Mouse (Mus musculus): ENCODE measurements around the gene Hspb2. TPM values are rescaled to one million over a fixed set of nuclear protein-coding genes. Genes with fewer than 3 reads are reported as not detected.

Gene Hspb2
- polyA plus RNA-seq, 1 experiment from 2014 or later, result 1.7 TPM

GRCm38 (mm10) chr9:50724661-50725330 is 27.4 kb downstream of the Hspb2 start:
- Histone ChIP-seq H3K4me2 (replicated peaks) (peak overlapping the region; percentile 82), H3K36me3 (no peaks in the 10 kb centered on the region), H3K9ac (peak overlapping the region; percentile 45; the same call in 1 of the 2 replicates), H3K27ac (peak overlapping the region; percentile 73), H3K4me3 (no peak overlapping the region), H3K9me3 (replicated peaks) (no peaks in the 10 kb centered on the region), H3K4me1 (peaks cover 60% of the 10 kb centered on the region), H3K27me3 (no peaks in the 10 kb centered on the region)
- ATAC-seq (ENCODE audit: low FRiP score), result no peak
- WGBS, result 50% methylated on average over 3 of the region's 3 CpGs

- Histone ChIP-seq H3K36me3 (0 out of 2 replicates have a peak, but pooled peaks cover 3% of the 10 kb centered on the region), H3K4me1 (peaks cover 60% of the 10 kb centered on the region), H3K27ac (peak overlapping the region; percentile 73), H3K4me3 (no peak overlapping the region), H3K9ac (no peak overlapping the region), H3K27me3 (no peaks in the 10 kb centered on the region), H3K9me3 (replicated peaks) (no peaks in the 10 kb centered on the region), H3K4me2 (replicated peaks) (peak overlapping the region; percentile 82)
- no peak for ATAC-seq (ENCODE audit: low FRiP score)
- 87% methylated on average over 2 of the region's 2 CpGs for WGBS
Observed at GRCm38 (mm10) chr9:50724147-50724546, 28.0 kb downstream of the Hspb2 start.

GRCm38 (mm10) chr9:50723406-50723805 is 28.7 kb downstream of the Hspb2 start:
- Histone ChIP-seq H3K4me1 (peaks cover 60% of the 10 kb centered on the region), H3K4me2 (replicated peaks) (no peak overlapping the region), H3K36me3 (0 out of 2 replicates have a peak, but pooled peaks cover 4% of the 10 kb centered on the region), H3K27ac (peak overlapping the region; percentile 35; the same call in 1 of the 2 replicates), H3K9me3 (replicated peaks) (no peaks in the 10 kb centered on the region), H3K27me3 (no peaks in the 10 kb centered on the region), H3K9ac (no peak overlapping the region), H3K4me3 (no peak overlapping the region)
- WGBS, result 73% methylated on average over 7 of the region's 7 CpGs
- no peak for ATAC-seq (ENCODE audit: low FRiP score)

GRCm38 (mm10) chr9:50722451-50722911 is 29.7 kb downstream of the Hspb2 start:
- WGBS, result 34% methylated on average over 8 of the region's 8 CpGs
- Histone ChIP-seq H3K4me2 (replicated peaks) (no peak overlapping the region), H3K4me3 (no peak overlapping the region), H3K4me1 (peaks cover 56% of the 10 kb centered on the region), H3K27ac (no peak overlapping the region), H3K9ac (no peak overlapping the region), H3K36me3 (0 out of 2 replicates have a peak, but pooled peaks cover 4% of the 10 kb centered on the region), H3K27me3 (no peaks in the 10 kb centered on the region), H3K9me3 (replicated peaks) (no peaks in the 10 kb centered on the region)
- ATAC-seq (ENCODE audit: low FRiP score), result no peak

DNA sequence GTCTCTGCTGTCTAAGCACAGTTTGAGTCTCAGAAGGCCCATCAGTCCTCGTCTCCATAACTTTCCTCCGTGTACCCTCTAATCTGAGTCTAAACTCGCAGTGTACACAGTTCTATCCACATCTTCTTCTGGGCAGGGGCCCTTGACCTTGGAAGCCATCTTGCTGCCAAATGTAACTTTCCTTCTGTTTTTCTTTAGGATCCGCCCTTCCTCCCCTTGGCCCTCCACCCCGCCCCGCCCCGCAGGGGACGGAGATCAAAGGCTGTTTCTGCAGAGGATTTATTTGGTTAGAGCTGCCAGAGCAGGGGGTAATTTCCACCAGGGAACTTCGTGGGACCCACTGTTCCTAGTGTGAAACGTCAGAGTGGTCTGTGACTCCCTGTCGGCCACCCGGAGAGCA is 31.1 kb downstream of the Hspb2 start:
- Histone ChIP-seq H3K4me2 (replicated peaks) (no peak overlapping the region), H3K4me1 (peaks cover 42% of the 10 kb centered on the region), H3K36me3 (peaks cover 7% of the 10 kb centered on the region; the same call in 1 of the 2 replicates), H3K9ac (no peak overlapping the region), H3K9me3 (replicated peaks) (no peaks in the 10 kb centered on the region), H3K4me3 (no peak overlapping the region), H3K27me3 (no peaks in the 10 kb centered on the region), H3K27ac (no peak overlapping the region)
- ATAC-seq (ENCODE audit: low FRiP score), result no peak
- WGBS, result 37% methylated on average over 12 of the region's 12 CpGs

- H3K4me1 ChIP-seq, result peaks cover 22% of the 10 kb centered on the region
- peaks cover 7% of the 10 kb centered on the region; the same call in 1 of the 2 replicates for H3K36me3 ChIP-seq
- H3K27me3 ChIP-seq, result no peaks in the 10 kb centered on the region
- ATAC-seq (ENCODE audit: low FRiP score), result no peak
- no peak overlapping the region for H3K4me3 ChIP-seq
- no peak overlapping the region for H3K27ac ChIP-seq
- 84% methylated on average over 4 of the region's 4 CpGs for WGBS
- H3K4me2 ChIP-seq (replicated peaks), result no peak overlapping the region
- no peak overlapping the region for H3K9ac ChIP-seq
- no peaks in the 10 kb centered on the region for H3K9me3 ChIP-seq (replicated peaks)
Observed at GRCm38 (mm10) chr9:50718878-50719277, 33.3 kb downstream of the Hspb2 start.

- Histone ChIP-seq H3K27me3 (no peaks in the 10 kb centered on the region), H3K9me3 (replicated peaks) (no peaks in the 10 kb centered on the region), H3K4me2 (replicated peaks) (no peak overlapping the region), H3K4me3 (no peak overlapping the region), H3K4me1 (no peaks in the 10 kb centered on the region), H3K36me3 (peaks cover 17% of the 10 kb centered on the region), H3K27ac (no peak overlapping the region), H3K9ac (no peak overlapping the region)
- WGBS, result 70% methylated on average over 4 of the region's 4 CpGs
- ATAC-seq (ENCODE audit: low FRiP score), result no peak
Observed at GRCm38 (mm10) chr9:50714188-50714587, 38.0 kb downstream of the Hspb2 start.

DNA sequence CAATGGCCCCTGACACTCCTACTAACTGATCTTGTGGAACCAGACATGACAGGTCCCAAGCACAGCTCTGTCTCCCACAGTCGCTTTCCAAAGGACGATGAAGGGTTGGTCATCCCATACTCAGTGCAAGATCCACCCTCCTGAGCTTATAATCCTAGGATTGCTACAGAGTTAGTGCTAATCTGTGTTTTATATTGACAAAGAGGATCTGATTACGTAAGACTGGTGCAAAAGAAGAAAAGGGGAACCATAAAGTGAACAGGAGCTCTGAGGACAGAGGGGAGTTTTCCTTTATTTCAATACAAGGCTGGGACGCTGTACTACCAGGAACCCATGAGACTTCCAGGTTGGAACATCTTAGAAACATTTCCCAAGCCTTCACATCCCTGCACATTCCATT is 40.8 kb downstream of the Hspb2 start:
- Histone ChIP-seq H3K4me3 (no peak overlapping the region), H3K27me3 (no peaks in the 10 kb centered on the region), H3K4me1 (no peaks in the 10 kb centered on the region), H3K27ac (no peak overlapping the region), H3K9me3 (replicated peaks) (no peaks in the 10 kb centered on the region), H3K4me2 (replicated peaks) (no peak overlapping the region), H3K36me3 (peaks cover 18% of the 10 kb centered on the region), H3K9ac (no peak overlapping the region)
- WGBS, result 82% methylated on average over 4 of the region's 4 CpGs
- no peak for ATAC-seq (ENCODE audit: low FRiP score)

- Histone ChIP-seq H3K9me3 (replicated peaks) (no peaks in the 10 kb centered on the region), H3K9ac (no peak overlapping the region), H3K4me3 (no peak overlapping the region), H3K27ac (no peak overlapping the region), H3K4me1 (no peaks in the 10 kb centered on the region), H3K27me3 (no peaks in the 10 kb centered on the region), H3K4me2 (replicated peaks) (no peak overlapping the region), H3K36me3 (peaks cover 16% of the 10 kb centered on the region; the same call in 1 of the 2 replicates)
- ATAC-seq (ENCODE audit: low FRiP score), result no peak
- 45% methylated on average over 2 of the region's 2 CpGs for WGBS
Observed at GRCm38 (mm10) chr9:50709108-50709507, 43.0 kb downstream of the Hspb2 start.

- Histone ChIP-seq H3K27ac (no peak overlapping the region), H3K4me3 (no peak overlapping the region), H3K4me2 (replicated peaks) (no peak overlapping the region), H3K27me3 (peaks cover 19% of the 10 kb centered on the region), H3K9me3 (replicated peaks) (no peaks in the 10 kb centered on the region), H3K9ac (no peak overlapping the region), H3K36me3 (peaks cover 24% of the 10 kb centered on the region), H3K4me1 (no peaks in the 10 kb centered on the region)
- 52% methylated on average over 6 of the region's 6 CpGs for WGBS
- ATAC-seq (ENCODE audit: low FRiP score), result no peak
Observed at GRCm38 (mm10) chr9:50704907-50705306, 47.2 kb downstream of the Hspb2 start.

Other genes with a start within 250 kb of the Hspb2 start
- gene Pts, start 223.6 kb downstream of the Hspb2 start, polyA plus RNA-seq (2016; fragmentation: Nextera tagmentation; extraction: Ambion mirVana), result 95.1 and 96.2 TPM in 2 replicates
- gene Il18, start 197.5 kb downstream of the Hspb2 start, polyA plus RNA-seq (2016; fragmentation: Nextera tagmentation; extraction: Ambion mirVana), result 9.7 and 10.5 TPM in 2 replicates
- 0.17 and 0.28 TPM in 2 replicates for gene Bco2, start 197.2 kb downstream of the Hspb2 start, polyA plus RNA-seq (2016; fragmentation: Nextera tagmentation; extraction: Ambion mirVana)
- 0.55 TPM in 1 of 2 replicates, not detected in the other for gene Tex12, start 191.0 kb downstream of the Hspb2 start, polyA plus RNA-seq (2016; fragmentation: Nextera tagmentation; extraction: Ambion mirVana)
- 208 TPM in 2 replicates for gene Sdhd, start 148.5 kb downstream of the Hspb2 start, polyA plus RNA-seq (2016; fragmentation: Nextera tagmentation; extraction: Ambion mirVana)
- gene Timm8b, start 148.4 kb downstream of the Hspb2 start, polyA plus RNA-seq (2016; fragmentation: Nextera tagmentation; extraction: Ambion mirVana), result 280 and 325 TPM in 2 replicates
- gene Pih1d2, start 135.0 kb downstream of the Hspb2 start, polyA plus RNA-seq (2016; fragmentation: Nextera tagmentation; extraction: Ambion mirVana), result 8.4 and 8.8 TPM in 2 replicates
- 32.9 and 34.7 TPM in 2 replicates for gene Nkapd1, start 134.9 kb downstream of the Hspb2 start, polyA plus RNA-seq (2016; fragmentation: Nextera tagmentation; extraction: Ambion mirVana)
- gene Dlat, start 92.6 kb downstream of the Hspb2 start, polyA plus RNA-seq (2016; fragmentation: Nextera tagmentation; extraction: Ambion mirVana), result 41.5 and 54.8 TPM in 2 replicates
- gene Dixdc1, start 12.8 kb downstream of the Hspb2 start, polyA plus RNA-seq (2016; fragmentation: Nextera tagmentation; extraction: Ambion mirVana), result 33.7 and 35.2 TPM in 2 replicates
- 2.5 TPM in 2 replicates for gene 2310030G06Rik, start 5.8 kb downstream of the Hspb2 start, polyA plus RNA-seq (2016; fragmentation: Nextera tagmentation; extraction: Ambion mirVana)
- 11.9 and 20.7 TPM in 2 replicates for gene Cryab, start 1.0 kb downstream of the Hspb2 start, polyA plus RNA-seq (2016; fragmentation: Nextera tagmentation; extraction: Ambion mirVana)
- 11.6 and 12.5 TPM in 2 replicates for gene Fdxacb1, start 15.9 kb upstream of the Hspb2 start, polyA plus RNA-seq (2016; fragmentation: Nextera tagmentation; extraction: Ambion mirVana)
- gene Alg9, start 22.7 kb upstream of the Hspb2 start, polyA plus RNA-seq (2016; fragmentation: Nextera tagmentation; extraction: Ambion mirVana), result 44.9 and 50.6 TPM in 2 replicates
- 38.4 and 43.9 TPM in 2 replicates for gene 1110032A03Rik, start 23.2 kb upstream of the Hspb2 start, polyA plus RNA-seq (2016; fragmentation: Nextera tagmentation; extraction: Ambion mirVana)
- gene Ppp2r1b, start 92.9 kb upstream of the Hspb2 start, polyA plus RNA-seq (2016; fragmentation: Nextera tagmentation; extraction: Ambion mirVana), result 87.6 and 90.5 TPM in 2 replicates